Mouse (Mus musculus) CH12F3 (cell line): Measurements from ENCODE around the gene Grtp1.
"Not testable (repeated sequence)": the region's sequence is repeated elsewhere in the genome, so short reads cannot be mapped to it uniquely, and the experiment has no call there.

Experiments used
- in situ Hi-C: fragments of 300-500 bp; cut with MboI; formaldehyde crosslinking; loops from 2 replicates; pipeline ENCODE4 v1.14.3; 2020; ENCODE audit warnings: low sequenced_read_pairs

The Grtp1 gene

GRCm38 (mm10) chr8:13177173-13177852 lies 23.1 kb downstream of the Grtp1 start:
- in situ Hi-C loops: no loop called here

GRCm38 (mm10) chr8:13175650-13176049 lies 24.8 kb downstream of the Grtp1 start:
- in situ Hi-C loops: no loop called here

GRCm38 (mm10) chr8:13174811-13175210 lies 25.6 kb downstream of the Grtp1 start:
- in situ Hi-C loops: no loop called here

- in situ Hi-C loops: no loop called here
Measured at GRCm38 (mm10) chr8:13174305-13174704, 26.1 kb downstream of the Grtp1 start.

GRCm38 (mm10) chr8:13170510-13170909 lies 29.9 kb downstream of the Grtp1 start:
- in situ Hi-C loops: no loop called here

GRCm38 (mm10) chr8:13164361-13164760 lies 36.1 kb downstream of the Grtp1 start:
- in situ Hi-C loops: no loop called here

- in situ Hi-C loops: no loop called here
Measured at GRCm38 (mm10) chr8:13163563-13163962, 36.9 kb downstream of the Grtp1 start.

- in situ Hi-C loops: no loop called here
Measured at GRCm38 (mm10) chr8:13162098-13162497, 38.3 kb downstream of the Grtp1 start.

GRCm38 (mm10) chr8:13160691-13161090 lies 39.7 kb downstream of the Grtp1 start:
- in situ Hi-C loops: no loop called here

- in situ Hi-C loops: no loop called here
Measured at GRCm38 (mm10) chr8:13159377-13159881, 41.0 kb downstream of the Grtp1 start.

GRCm38 (mm10) chr8:13158718-13159376 lies 41.6 kb downstream of the Grtp1 start, which contains the start of gene Lamp1:
Gene Lamp1 (plus strand): TSS chr8:13159161.
- in situ Hi-C loops: no loop called here

- in situ Hi-C loops: no loop called here
Measured at GRCm38 (mm10) chr8:13156327-13157097, 43.9 kb downstream of the Grtp1 start.

GRCm38 (mm10) chr8:13155358-13155757 lies 45.1 kb downstream of the Grtp1 start:
- in situ Hi-C loops: no loop called here

GRCm38 (mm10) chr8:13154099-13154498 lies 46.3 kb downstream of the Grtp1 start:
- in situ Hi-C loops: no loop called here

GRCm38 (mm10) chr8:13150929-13151328 lies 49.5 kb downstream of the Grtp1 start:
- in situ Hi-C loops: no loop called here

- in situ Hi-C loops: no loop called here
Measured at GRCm38 (mm10) chr8:13149866-13150265, 50.6 kb downstream of the Grtp1 start.

GRCm38 (mm10) chr8:13149287-13149686 lies 51.1 kb downstream of the Grtp1 start:
- in situ Hi-C loops: no loop called here

GRCm38 (mm10) chr8:13148476-13148875 lies 51.9 kb downstream of the Grtp1 start:
- in situ Hi-C loops: no loop called here

- in situ Hi-C loops: no loop called here
Measured at GRCm38 (mm10) chr8:13141681-13142080, 58.7 kb downstream of the Grtp1 start.

- in situ Hi-C loops: no loop called here
Measured at GRCm38 (mm10) chr8:13139641-13140182, 60.7 kb downstream of the Grtp1 start.

- in situ Hi-C loops: not testable (repeated sequence)
Measured at GRCm38 (mm10) chr8:13132220-13132619, 68.2 kb downstream of the Grtp1 start.
